Mouse (Mus musculus): ENCODE data around the gene Metrn. TPM values are rescaled to one million over a fixed set of nuclear protein-coding genes. Genes with fewer than 3 reads are reported as not detected.

Metrn gene
- 132 and 135 TPM in 2 replicates for polyA plus RNA-seq (2012)

DNA sequence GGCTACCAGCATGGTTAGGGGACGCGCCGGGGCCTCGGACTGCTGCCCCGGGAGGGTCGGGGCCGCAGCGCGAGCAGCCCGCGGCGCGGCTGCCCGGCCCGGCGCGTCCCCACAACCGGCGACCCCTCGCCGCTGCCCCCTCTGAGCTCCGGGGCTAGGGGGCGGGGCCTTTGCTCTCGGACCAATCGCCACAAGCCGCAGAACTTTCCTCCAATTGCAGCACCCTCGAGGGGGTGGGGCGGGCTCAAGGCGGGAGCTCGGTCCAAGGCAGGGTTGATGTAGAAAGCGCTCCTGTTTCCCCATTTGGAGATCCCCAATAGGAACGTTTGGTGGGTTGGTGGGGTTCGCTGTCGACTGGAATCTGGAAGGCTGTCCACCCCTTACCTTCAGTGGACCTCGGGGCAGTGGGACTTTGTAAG lies at the start of gene Metrn:
TSS of gene Metrn (minus strand) at position 186 of the 419 bp plus-strand sequence.

DNA sequence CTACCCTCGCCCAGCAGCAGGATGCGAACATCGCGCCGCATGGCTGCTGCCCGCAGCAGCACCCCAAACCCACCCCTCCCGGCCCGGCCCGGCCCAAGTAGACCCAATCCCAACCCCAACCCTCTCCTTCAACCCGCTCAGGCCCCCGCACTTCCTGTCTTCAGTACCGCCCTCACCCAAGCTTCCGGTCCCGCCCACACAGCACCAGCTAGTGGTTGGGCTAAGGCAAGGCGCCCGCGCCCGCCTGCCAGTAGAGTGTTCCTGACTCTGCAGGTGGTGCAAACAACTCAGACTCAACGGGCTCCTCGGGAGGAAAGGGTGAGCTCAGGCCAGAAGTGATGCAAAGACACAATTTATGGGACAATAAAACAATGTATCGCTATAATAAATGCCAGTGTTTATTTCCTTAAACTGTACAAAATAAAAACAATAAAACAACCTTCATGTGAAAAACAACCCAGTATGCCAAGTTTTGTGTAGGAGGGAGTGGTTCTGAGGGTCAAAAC lies 47.5 kb upstream of the Metrn start, which contains the start of gene Rhot2:
TSS of gene Rhot2 (minus strand) at position 456 of the 506 bp plus-strand sequence.

DNA sequence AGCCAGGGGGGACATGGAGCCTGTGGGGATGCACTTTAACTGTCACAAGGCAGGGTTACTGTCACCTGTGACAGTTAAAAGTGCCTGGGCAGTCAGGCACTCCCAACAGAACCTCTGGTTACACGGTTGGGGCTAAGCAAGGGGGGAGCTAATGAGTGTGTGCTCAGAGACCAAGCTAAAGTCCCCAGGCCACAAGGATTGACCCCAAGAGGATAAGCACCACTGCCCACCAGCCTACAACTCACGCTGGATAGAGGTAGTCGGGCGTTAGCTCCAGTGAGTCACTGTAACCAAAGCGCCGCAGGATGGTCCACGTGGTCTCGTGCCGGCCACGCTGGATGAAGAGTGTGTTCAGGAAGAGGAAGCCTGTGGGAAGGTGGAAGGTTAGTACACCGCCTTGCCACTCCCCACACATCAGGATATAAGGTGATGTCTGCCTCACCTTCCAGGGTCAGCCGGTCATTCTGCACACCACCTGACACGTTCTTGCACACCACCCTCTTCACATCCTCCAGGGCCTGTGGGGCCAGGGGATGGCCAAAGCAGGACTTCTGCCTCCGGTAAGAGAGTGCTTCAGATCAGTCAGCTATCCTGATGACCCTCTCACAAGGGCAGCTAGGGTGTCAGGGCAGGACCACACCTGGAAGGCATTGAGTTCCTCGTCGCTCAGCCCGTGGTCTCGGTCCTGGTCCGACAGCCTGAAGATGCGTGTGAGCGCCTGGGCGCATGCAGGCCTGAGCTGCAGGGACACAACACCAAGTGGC lies 44.4 kb upstream of the Metrn start, which contains the start of gene Gm20683:
TSS of gene Gm20683 (minus strand) at position 647 of the 764 bp plus-strand sequence.

DNA sequence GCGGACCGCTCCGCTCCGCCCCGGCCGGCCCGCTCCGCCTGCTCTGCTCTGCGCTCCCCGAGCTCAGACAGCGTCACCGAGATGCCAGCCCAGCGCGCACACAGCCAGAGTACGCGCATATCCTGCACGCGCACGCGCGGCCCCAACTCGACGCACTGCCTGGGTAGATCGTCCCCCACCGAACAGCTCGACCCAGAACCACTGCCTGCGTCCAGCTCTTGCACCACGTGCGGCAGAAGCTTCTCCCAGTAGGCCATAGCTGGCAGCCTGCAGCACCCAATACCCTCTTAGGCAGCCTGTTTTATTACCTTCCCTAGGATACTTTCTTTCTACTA lies 40.1 kb upstream of the Metrn start, which contains the start of gene Rhbdl1:
TSS of gene Rhbdl1 (minus strand) at position 220 of the 335 bp plus-strand sequence.

DNA sequence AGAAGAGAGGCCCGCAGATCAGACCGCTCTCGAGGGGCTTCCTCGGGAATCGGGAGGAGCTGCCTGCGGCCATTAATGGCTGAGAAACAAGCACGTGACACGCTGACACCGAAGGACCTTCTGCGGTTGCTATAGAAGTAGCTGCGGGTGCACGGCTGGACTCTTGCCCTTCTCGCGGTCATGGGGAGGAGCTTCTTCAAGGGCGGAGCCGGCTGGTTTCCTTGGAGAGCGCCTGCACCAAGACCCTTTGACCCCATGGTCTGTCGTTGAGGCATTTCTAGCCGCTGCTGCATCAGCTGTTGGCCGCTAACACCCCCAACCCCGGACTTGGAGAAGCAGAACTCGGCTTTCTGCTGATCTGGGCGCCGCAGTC lies 36.3 kb upstream of the Metrn start, which contains the start of gene Stub1:
TSS of gene Stub1 (minus strand) at position 114 of the 373 bp plus-strand sequence.

DNA sequence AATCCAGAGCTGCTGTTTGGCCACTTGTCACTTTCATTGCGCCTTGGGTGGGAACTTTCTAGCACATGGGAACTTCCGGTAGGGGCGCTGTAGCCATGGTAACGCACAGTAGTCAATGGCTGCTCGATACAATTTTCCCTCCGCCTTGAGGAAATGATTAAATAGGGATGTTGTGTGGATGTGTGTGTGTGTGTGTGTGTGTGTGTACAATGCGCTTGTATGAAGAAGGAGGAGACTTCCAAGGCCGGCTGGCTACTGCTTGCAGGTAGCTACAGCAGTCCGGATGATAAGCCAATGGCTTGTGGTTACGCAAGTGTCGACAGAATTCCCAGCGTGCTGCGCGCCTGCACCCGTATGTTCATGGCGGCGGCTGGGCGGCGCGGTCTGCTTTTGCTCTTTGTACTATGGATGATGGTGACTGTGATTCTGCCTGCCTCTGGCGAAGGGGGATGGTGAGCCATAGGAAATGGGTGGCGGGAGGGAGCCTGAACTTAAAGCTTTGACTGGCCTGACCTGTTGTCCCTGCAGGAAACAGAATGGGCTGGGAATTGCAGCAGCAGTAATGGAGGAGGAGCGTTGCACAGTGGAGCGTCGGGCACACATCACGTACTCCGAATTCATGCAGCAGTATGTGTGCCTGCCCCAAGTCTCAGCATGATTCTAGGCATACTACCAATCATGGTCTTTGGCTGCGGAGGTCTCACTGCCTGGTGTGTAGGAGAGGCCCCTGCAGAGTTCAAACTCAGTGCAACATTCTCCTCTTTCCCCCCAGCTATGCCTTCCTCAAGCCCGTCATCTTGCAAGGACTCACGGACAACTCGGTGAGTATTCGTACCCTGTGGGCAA lies 32.0 kb upstream of the Metrn start, which contains the start of gene Jmjd8:
TSS of gene Jmjd8 (plus strand) at position 156 of the 846 bp plus-strand sequence.

DNA sequence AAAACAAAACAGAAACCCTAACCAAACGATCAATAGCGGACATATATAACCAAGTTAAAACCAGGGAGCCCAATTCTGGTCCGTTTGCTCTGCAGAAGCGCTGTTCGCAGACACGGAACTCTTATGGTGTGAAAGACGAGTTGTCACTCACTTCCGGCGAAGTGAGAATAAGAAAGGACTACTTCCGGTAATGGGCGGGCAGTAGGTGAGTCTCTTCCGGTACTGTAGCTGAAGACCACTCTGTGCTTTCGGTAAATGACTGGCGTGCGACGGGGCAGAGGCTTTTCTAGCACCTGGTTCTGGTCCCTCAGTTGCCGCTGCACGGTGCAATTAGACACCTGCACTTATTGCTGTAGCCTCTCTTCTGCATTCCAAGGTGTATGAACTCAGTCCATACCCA lies 26.5 kb upstream of the Metrn start, which contains the start of gene Wdr24:
TSS of gene Wdr24 (plus strand) at position 176 of the 400 bp plus-strand sequence.

DNA sequence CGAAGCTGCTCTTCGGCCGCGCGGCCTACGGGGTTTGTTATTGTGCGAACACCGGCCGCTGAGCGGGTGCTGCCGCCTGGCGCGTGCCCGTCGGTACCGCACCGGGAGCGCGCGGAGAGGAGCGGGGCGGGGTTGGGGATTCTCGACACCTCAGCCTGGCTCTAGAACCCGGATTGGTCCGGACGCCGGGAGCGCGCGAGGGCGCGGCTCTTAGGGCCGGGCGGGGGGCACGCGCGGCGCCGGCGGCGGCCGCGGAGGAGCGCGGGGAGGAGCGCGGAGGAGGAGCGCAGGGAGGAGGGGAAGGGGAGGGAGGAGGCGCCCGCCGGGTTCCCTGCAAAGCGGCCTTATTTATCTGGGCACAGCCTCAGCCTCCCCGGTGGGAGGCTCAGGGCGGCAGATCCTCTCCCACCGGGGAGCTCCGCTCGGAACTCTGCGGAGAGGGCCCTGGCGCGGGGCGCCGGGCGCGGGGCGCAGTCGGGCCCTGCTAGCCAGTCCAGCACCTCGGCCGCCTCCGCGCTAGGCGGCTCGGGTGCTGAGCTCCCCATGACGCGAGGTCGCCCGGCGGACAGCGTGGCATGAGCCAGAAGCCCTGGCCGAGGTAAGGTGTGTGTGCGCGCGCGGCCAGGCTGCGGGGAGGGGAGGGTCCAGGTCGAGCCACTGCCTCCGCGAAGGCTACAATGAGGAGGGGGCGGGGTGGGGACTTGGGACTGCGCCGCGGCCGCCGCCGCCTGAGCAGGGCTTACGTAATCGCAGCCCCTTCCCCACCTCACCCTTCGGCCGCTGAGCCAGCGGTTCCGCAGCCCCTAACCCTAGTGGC lies 12.1 kb upstream of the Metrn start, which contains the start of gene Fbxl16:
TSS of gene Fbxl16 (plus strand) at position 297 of the 817 bp plus-strand sequence.

DNA sequence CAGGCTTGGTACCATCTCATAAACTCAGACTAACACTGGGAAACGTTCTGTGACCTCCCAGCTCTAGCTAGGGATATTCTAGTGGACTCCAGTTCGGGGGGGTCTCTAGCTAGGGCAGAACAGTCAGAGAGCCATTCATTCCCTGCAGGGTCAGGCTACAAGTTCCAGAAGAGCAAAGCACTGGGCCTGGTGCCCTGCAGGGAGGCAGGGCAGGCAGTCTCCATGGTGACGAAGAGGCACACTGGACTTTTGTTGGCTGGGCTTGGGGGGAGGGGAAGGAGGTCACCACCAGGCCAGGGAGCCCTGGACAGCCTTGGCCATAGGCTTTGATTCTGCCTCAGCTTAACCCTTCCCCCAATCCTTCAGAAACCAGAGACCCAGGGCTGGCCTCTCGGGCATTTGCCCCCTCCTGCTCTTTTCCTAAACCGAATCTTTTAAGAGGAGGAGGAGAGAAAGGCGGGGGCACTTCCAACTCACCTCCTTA lies 1.3 kb downstream of the Metrn start, which contains the start of gene AC134908.4:
TSS of gene AC134908.4 (minus strand) at position 51 of the 484 bp plus-strand sequence.

DNA sequence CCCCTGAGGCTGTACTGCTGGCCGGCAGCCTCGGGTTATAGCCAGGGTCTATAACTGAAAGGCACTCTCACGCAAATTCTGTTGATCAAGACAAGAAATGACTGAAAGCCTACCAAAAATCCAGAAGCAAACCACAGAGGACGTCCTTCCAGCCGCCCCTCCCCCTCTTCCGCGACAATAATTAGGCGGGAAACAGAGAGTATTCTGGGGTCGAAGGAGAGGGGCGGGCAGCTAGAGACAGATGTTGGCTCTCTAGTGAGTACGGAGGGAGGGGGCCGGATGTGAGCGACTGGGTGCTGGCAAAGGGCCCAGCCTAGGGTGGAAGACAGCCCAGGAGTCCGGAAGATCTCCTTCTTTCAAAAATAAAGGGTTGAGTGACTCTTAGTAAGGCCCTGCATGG lies 4.3 kb downstream of the Metrn start, which contains the start of gene Fam173a:
TSS of gene Fam173a (minus strand) at position 287 of the 400 bp plus-strand sequence.

DNA sequence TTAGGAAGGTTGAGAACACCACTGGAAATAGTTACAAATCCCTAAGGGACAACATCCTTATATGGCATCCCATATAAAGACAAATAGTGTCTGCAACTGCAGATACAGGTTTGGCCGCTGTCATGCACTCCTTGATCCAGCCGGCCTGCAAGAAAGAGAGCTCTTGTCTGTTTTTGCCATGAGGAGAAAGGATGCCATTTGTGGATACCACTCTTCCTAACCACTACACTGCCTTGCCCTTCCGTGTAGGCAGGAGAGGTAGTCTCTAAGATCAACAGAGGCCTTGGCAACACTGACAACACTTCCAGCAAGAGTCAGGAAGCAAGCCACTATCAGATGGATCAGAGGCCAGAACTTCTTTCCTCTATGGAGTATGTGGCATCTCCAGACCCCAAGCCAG lies 10.7 kb downstream of the Metrn start, which contains the start of gene Ccdc78:
TSS of gene Ccdc78 (plus strand) at position 301 of the 400 bp plus-strand sequence.

DNA sequence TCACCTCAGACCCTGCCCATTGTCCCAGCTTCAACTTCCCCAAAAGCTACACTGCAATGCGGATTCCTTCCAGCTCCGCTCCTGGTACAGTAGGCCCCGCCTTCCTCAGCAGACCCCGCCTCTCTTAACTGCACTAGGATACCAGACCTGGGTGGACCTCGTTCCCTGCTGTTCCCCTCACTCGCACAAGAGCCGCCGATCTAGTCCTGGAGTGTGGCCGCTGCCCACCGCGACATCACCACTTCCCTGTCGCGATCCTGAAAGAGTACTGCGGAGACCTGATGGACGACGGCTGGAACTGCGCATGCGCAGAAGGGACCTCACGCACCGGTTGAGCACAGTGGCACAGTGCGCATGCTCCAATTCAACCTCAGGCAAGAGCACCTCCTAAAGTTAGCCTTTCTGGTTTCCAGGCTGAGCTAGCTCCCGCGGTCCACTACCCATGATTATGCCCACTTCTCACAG lies 11.6 kb downstream of the Metrn start, which contains the start of gene Haghl:
TSS of gene Haghl (minus strand) at position 393 of the 465 bp plus-strand sequence.

DNA sequence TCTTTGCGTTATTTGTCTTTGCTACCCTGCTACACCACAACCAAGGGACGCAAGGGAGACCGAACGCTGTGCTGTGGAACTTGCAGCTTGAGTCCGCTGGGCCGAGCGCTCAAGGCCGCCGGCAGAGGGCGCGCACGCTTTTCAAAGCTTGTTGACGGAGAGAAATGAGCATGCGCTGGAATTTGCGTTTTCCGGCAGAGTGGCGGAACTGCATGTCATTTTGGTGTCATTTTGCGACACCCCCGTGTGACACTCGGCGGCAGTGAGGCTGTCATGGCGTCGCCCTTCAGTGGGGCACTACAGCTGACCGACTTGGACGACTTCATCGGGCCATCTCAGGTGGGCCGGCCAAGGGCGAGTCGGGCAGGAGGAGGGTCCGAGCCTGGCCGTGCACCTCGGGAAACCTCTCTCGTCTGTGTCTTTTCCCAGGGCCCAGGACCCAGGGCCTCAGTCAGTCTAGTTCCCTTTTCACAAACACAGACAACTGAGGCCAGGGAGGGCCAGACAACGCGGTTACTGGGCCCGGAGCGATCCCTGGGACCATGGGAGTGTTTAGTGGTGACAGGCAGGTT lies 23.3 kb downstream of the Metrn start, which contains the start of gene Narfl:
TSS of gene Narfl (plus strand) at position 228 of the 572 bp plus-strand sequence.

DNA sequence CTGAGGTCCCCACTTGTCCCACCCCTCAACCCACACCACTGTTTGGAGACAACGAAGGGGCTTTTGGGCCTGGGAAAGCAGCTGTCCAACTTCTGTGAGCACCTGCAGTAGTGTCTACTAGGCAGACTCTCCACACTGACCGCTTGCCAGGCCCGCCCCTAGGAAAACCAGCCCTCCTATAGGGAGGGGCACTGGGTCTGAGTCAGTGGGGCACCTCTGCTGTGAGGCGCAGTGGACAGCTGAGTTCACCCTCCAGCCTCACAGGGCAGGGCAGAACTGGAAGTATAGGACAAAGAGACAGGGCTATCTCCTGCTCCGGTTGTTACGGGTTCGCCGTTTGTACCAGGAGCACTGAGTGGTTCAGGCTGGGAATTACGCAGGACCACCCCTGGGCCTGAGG lies 42.7 kb downstream of the Metrn start, which contains the start of gene Msln:
TSS of gene Msln (minus strand) at position 138 of the 400 bp plus-strand sequence.

Other genes with a start within 250 kb of the Metrn start
- gene Sox8, start 226.4 kb downstream of the Metrn start, polyA plus RNA-seq (2012), result 0.63 and 1.7 TPM in 2 replicates
- 37.2 and 46.2 TPM in 2 replicates for gene Lmf1, start 218.1 kb downstream of the Metrn start, polyA plus RNA-seq (2012)
- not detected in 2 replicates for gene Gng13, start 80.0 kb downstream of the Metrn start, polyA plus RNA-seq (2012)
- gene Chtf18, start 69.7 kb downstream of the Metrn start, polyA plus RNA-seq (2012), result 62.0 and 75.4 TPM in 2 replicates
- gene Rpusd1, start 69.5 kb downstream of the Metrn start, polyA plus RNA-seq (2012), result 29.2 and 34.8 TPM in 2 replicates
- gene Mslnl, start 61.1 kb downstream of the Metrn start, polyA plus RNA-seq (2012), result 0.04 TPM in 1 of 2 replicates, not detected in the other
- gene Msln, start 42.8 kb downstream of the Metrn start, polyA plus RNA-seq (2012), result not detected in 2 replicates
- gene Narfl, start 23.4 kb downstream of the Metrn start, polyA plus RNA-seq (2012), result 19.6 and 19.7 TPM in 2 replicates
- 28.8 and 33.6 TPM in 2 replicates for gene Haghl, start 11.5 kb downstream of the Metrn start, polyA plus RNA-seq (2012)
- gene Ccdc78, start 10.6 kb downstream of the Metrn start, polyA plus RNA-seq (2012), result 0.11 TPM in 1 of 2 replicates, not detected in the other
- 40.2 and 41.6 TPM in 2 replicates for gene Fam173a, start 4.2 kb downstream of the Metrn start, polyA plus RNA-seq (2012)
- gene AC134908.4, start 1.5 kb downstream of the Metrn start, polyA plus RNA-seq (2012), result not detected in 2 replicates
- gene Fbxl16, start 11.9 kb upstream of the Metrn start, polyA plus RNA-seq (2012), result 0.12 and 0.13 TPM in 2 replicates
- gene Wdr24, start 26.5 kb upstream of the Metrn start, polyA plus RNA-seq (2012), result 8.2 and 8.6 TPM in 2 replicates
- 9.7 and 11.1 TPM in 2 replicates for gene Jmjd8, start 31.7 kb upstream of the Metrn start, polyA plus RNA-seq (2012)
- 153 and 162 TPM in 2 replicates for gene Stub1, start 36.3 kb upstream of the Metrn start, polyA plus RNA-seq (2012)
- gene Rhbdl1, start 40.2 kb upstream of the Metrn start, polyA plus RNA-seq (2012), result 2.0 and 2.5 TPM in 2 replicates
- 9.8 and 11.1 TPM in 2 replicates for gene Gm20683, start 44.6 kb upstream of the Metrn start, polyA plus RNA-seq (2012)
- 116 and 144 TPM in 2 replicates for gene Rhot2, start 47.7 kb upstream of the Metrn start, polyA plus RNA-seq (2012)
- gene Wdr90, start 64.4 kb upstream of the Metrn start, polyA plus RNA-seq (2012), result 25.5 and 31.2 TPM in 2 replicates
- gene Mcrip2, start 71.6 kb upstream of the Metrn start, polyA plus RNA-seq (2012), result 137 and 165 TPM in 2 replicates
- 49.6 and 51.3 TPM in 2 replicates for gene Mettl26, start 77.9 kb upstream of the Metrn start, polyA plus RNA-seq (2012)
- 3.7 and 7.4 TPM in 2 replicates for gene Wfikkn1, start 83.7 kb upstream of the Metrn start, polyA plus RNA-seq (2012)
- gene Rab40c, start 122.6 kb upstream of the Metrn start, polyA plus RNA-seq (2012), result 11.1 and 12.9 TPM in 2 replicates
- 135 and 143 TPM in 2 replicates for gene Pigq, start 147.8 kb upstream of the Metrn start, polyA plus RNA-seq (2012)
- 0.50 TPM in 1 of 2 replicates, not detected in the other for gene Nhlrc4, start 147.8 kb upstream of the Metrn start, polyA plus RNA-seq (2012)
- gene A930017K11Rik, start 155.4 kb upstream of the Metrn start, polyA plus RNA-seq (2012), result 0.02 and 0.04 TPM in 2 replicates
- gene Capn15, start 188.7 kb upstream of the Metrn start, polyA plus RNA-seq (2012), result 46.0 and 55.2 TPM in 2 replicates